Mouse (Mus musculus) bone marrow, adult 2 months (tissue): ENCODE results near the gene Robo4.

ENCODE experiments used
- CTCF ChIP-seq: fragments of 200-500 bp; IDR thresholded peaks from 2 replicates; pipeline ENCODE4 v1.5.1; 2011; ENCODE audit warnings: low read length, control low read depth; ENCODE audit not compliant: control insufficient read depth, insufficient read depth
- POLR2A ChIP-seq: fragments of 200-500 bp; IDR thresholded peaks from 2 replicates; pipeline ENCODE4 v1.6.1; 2011; ENCODE audit warnings: low read depth, mild to moderate bottlenecking, control low read depth, low read length, borderline replicate concordance; ENCODE audit not compliant: control insufficient read depth

GRCm38 (mm10) chr9:37363551-37363950 is 38.1 kb upstream of the Robo4 start:
- TF ChIP-seq CTCF (no peak), POLR2A (no peak)
